Mouse (Mus musculus) Muller cell, postnatal 12 days (primary cell): ENCODE results near the gene Myo5c.
A peak's percentile ranks its signal among the peaks of the same experiment; 100 is the strongest.

ENCODE experiments used
- DNase-seq: peaks from one replicate; pipeline ENCODE4 v3.0.0-alpha.2; 2015; ENCODE audit errors: inconsistent ontology term

Myo5c gene

GRCm38 (mm10) chr9:75282179-75282578 lies 50.4 kb downstream of the Myo5c start:
- no peak for DNase-seq

- peak; percentile 53 for DNase-seq
Measured at GRCm38 (mm10) chr9:75282830-75283229, 51.0 kb downstream of the Myo5c start.

DNA sequence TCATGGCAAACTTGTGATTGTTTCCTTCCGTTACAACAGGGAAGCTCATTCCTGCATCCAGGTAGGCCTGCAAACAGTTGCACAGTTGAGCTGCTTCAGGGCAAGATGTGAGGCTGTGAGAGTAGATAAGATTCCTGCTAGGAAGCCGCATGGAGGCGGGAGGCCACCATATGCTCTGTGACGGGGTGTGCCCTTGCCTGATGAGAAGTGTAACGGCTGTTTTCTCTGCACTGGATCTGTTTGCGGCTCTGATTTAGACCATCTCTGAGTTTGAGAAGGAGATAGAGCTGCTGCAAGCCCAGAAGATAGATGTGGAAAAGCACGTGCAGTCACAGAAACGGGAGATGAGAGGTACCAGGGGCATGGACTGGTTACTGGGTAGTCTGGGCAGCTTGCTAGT lies 51.8 kb downstream of the Myo5c start:
- DNase-seq, result no peak

- DNase-seq, result no peak
Measured at GRCm38 (mm10) chr9:75285363-75285762, 53.5 kb downstream of the Myo5c start.

DNA sequence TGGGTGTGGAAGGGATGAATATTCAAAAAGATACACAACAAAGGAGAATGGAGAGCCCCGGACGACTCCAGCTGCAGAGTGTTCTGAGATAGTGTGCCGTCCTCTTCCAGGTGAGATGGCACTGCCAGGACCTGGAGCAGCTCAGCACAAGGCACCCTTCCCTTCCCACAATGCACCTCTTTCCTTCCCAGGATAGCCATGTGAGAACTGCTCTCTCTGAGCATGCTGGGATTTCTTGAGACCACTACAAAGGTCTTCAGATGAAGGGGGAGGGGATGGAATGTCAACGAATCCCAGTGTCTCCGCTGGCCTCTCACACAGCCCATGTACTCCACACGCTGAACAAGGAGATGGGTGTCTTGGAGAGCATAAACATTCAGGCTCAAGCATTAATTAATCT lies 55.8 kb downstream of the Myo5c start:
- no peak for DNase-seq

GRCm38 (mm10) chr9:75289545-75289944 lies 57.7 kb downstream of the Myo5c start:
- DNase-seq, result no peak

DNA sequence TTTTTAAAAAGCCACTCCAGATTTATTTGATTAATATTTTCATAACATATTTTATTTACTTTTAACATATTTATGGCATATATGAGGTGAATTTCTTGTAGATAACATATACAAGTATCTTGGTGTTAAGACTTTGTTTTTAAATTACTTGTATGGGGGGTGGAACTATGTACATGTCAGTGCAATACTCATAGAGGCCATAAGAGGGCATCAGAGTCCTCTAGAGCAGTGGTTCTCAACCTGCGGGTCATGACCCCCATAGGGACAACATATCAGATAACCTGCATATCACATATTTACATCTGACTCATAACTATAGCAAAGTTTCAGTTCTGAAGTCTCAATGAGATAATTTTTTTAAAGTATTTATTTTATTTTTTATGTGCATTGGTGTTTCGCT lies 67.5 kb downstream of the Myo5c start:
- DNase-seq, result no peak

DNA sequence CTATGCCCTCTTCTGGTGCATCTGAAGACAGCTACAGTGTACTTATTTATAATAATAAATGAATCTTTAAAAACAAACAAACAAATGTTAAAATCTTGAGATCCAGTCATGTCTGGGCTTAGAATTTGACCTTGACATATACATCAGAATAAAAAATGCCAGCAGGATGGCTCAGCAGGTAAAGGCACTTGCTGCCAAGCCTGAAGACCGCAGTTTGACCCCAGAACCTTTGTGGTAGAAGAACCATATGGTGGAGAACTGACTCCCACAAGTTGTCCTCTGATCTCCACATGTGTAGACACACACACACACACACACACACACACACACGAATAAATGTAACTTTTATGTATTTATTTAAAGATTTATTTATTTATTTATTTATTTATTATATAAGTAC lies 71.2 kb downstream of the Myo5c start:
- DNase-seq, result no peak

GRCm38 (mm10) chr9:75303701-75304261 lies 72.0 kb downstream of the Myo5c start:
- no peak for DNase-seq

- DNase-seq, result no peak
Measured at GRCm38 (mm10) chr9:75304286-75304685, 72.5 kb downstream of the Myo5c start.

DNA sequence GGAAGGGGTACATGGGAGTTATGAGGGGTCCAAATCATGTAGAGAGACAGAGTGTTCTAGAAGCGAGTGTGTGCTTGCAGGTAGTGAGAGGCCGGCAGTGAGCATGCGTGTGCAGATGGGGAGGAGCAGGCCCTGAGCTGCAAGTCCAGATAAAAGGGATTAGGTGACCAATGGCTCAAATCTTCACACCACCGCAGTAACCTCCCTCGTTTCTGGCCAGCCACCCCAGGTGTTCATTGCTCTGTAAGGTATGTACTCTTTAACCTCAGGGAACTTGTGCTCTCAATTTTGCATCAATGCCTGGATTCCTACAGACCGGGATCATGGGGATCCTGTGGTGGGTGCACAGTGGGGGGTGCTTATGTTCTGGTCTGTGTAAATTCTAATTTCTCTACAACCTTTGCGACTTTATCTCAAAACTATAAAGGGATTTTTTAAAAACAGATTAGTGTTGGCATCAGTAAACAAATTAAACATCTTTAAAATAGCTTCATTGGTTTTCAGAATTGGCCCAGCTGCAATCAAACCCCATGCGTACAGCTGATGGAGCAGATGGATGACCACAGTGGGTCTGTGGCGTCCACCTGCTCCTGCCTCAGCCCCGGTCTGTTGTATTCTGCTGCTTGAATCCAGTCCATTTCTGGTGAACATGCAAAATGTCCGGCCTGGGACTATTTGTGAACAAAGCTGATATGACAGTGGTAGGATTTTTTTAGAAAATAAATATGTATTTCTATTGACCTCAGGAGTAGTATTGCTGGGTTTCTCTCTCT lies 74.5 kb downstream of the Myo5c start, which contains the start of gene Gnb5:
TSS of gene Gnb5 (plus strand) at position 163 of the 773 bp plus-strand sequence.
- no peak for DNase-seq

DNA sequence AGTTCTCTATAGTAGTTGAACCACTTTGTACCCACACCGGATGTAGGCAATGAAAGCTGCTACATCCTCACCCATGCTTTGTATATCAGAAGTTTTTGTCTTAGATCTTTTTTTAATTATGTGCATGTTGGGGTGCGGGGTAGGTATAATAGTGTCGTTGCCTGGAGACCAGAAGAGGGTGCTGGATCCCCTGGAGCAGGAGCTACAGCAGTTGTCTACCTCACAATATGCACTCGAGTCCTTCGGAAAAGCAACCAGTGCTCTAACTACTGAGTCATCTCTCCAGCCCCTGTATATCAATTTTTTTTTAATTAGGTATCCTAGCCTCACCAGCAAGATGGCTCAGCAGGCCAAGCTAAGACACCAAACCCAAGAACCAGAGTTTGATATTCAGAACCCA lies 75.2 kb downstream of the Myo5c start:
- DNase-seq, result no peak

- DNase-seq, result no peak
Measured at GRCm38 (mm10) chr9:75308621-75309020, 76.8 kb downstream of the Myo5c start.

DNA sequence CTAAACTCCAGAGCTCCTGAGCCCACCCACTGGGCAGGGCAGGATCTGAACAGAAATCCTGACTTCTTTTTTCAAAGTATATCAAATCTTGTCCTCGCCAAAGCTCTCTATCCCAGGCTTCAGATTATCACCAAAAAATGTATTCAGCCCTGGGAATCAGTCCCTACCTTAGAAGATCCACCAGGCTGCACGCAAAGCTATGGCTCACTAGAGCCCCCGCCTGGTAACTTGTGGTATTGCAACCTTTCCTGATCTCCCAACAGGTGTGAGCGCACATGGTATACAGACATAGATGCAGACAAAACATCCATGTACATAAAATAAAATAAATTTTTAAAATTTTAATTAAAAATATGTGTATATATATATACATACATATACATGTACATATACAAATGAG lies 80.2 kb downstream of the Myo5c start:
- DNase-seq, result peak; percentile 42

DNA sequence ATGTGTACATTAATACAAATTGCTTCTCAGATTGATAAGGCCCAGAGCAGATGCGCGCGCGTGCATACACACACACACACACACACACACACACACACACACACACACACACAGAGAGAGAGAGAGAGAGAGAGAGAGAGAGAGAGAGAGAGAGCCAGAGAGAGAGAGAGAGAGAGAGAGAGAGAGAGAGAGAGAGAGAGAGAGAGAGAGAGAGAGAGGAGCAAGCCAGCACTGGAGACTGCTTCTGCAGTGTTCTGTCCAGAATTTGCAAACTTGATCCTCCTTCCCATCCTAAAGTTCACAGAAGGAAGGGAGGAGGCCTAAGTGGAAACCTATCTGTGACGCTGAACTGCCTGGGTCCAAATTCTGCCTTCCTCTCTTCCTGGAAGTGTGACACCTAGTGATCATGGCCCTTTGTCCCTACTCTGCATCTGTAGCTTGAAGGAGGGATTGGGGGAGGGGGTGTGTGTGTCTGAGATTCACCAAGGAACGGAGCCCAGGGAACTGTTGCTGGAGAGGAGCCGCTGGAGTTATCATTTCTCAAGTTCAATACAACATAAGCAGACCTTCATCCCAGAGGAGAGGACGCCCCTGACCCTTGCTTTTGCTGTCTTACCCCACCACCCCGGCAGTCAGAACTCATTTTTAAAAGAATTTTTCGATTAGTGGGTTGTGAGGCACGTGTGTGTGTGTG lies 81.5 kb downstream of the Myo5c start:
- DNase-seq, result peak; percentile 60

DNA sequence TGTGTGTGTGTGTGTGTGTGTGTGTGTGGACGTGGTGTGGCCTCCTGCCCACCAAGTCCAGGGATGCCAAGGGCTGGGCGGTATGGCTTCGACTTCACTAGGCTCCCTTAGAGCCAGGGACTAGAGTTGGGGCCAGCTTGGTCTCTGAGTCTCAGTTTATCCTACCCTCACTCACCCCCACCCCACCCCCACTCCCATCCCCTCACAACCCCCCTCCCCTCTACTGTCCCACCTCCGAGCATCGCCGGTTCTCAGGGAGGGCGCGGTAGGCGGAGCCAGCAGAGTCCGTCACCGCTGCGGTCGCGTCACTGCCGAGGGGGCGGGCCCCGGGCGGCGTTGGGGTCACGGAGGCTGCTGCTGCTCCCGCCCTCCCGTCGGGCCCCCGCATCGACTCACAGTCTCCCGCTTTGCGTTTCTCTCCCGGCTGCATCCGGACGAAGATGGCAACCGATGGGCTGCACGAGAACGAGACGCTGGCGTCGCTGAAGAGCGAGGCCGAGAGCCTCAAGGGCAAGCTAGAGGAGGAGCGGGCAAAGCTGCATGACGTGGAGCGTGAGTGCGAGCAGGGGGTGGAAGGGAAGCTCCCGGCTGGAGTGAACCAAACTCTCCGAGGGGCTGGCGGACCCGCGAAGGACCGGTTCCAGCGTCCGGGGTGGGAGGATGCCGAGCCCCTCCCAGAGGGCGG lies 82.2 kb downstream of the Myo5c start:
- peak; percentile 92 for DNase-seq

GRCm38 (mm10) chr9:75314517-75315105 lies 82.8 kb downstream of the Myo5c start:
- peak; percentile 55 for DNase-seq

DNA sequence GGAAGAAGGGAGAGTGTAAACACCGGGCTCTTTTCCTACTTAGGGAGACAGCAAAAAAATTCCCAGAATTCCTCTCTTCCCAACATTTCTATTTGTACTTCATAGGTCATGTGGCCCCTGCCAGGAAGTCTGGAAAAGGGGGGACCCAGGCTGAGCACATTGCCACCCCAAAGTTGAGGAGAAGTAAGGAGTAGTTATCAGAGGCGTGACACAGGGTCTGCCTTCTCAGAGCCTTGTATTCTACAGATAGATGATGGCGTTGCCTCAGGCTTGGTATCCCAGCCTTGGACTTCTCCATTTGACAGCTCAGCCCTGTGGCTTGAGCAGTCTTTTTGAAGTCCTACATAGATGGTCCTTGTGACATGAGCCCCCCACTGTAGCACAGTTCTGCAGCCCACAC lies 83.4 kb downstream of the Myo5c start:
- DNase-seq, result no peak

GRCm38 (mm10) chr9:75316771-75317170 lies 85.0 kb downstream of the Myo5c start:
- DNase-seq, result no peak

DNA sequence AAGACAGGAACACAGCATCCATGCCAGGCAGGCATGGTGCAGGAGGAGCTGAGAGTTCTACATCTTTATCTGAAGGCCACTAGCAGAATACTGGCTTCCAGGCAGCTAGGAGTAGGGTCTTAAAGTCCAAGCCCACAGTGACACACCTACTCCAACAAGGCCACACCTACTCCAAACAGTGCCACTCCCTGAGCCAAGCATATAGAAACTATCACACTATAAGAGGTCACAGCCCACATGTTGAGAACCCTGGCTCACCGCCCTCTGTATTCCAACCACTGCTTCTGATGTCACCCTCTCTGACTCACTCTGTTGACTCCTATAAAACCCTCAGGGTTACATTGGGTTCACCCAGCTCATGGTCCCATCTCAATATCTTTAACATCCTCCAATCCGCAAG lies 86.4 kb downstream of the Myo5c start:
- DNase-seq, result no peak

DNA sequence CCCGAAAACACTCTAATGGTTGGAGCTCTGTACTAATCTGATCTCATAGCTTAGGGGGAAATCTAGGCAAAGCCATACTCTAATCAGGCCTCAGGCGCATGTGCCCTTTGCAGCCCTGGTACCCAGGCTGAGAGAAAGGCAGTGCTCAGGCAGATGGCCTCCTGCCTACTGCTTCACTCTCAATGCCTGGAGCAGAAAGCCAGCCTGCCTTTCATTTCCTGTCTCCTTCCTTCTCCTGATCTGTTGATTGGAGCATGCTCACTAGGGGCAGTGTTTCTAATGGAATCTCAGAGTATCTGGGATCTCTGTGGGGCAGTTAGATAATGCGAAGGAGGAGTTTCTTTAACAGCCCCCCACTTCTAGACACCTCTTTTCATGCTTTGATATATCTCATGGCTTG lies 87.5 kb downstream of the Myo5c start:
- DNase-seq, result no peak
